Mouse (Mus musculus) retina, embryonic 14.5 days (tissue): ENCODE results near the gene Abi3bp.

Experiments
- DNase-seq: peaks from one replicate; pipeline ENCODE4 v3.0.0-alpha.2; 2015; ENCODE audit warnings: low spot score

The Abi3bp gene

DNA sequence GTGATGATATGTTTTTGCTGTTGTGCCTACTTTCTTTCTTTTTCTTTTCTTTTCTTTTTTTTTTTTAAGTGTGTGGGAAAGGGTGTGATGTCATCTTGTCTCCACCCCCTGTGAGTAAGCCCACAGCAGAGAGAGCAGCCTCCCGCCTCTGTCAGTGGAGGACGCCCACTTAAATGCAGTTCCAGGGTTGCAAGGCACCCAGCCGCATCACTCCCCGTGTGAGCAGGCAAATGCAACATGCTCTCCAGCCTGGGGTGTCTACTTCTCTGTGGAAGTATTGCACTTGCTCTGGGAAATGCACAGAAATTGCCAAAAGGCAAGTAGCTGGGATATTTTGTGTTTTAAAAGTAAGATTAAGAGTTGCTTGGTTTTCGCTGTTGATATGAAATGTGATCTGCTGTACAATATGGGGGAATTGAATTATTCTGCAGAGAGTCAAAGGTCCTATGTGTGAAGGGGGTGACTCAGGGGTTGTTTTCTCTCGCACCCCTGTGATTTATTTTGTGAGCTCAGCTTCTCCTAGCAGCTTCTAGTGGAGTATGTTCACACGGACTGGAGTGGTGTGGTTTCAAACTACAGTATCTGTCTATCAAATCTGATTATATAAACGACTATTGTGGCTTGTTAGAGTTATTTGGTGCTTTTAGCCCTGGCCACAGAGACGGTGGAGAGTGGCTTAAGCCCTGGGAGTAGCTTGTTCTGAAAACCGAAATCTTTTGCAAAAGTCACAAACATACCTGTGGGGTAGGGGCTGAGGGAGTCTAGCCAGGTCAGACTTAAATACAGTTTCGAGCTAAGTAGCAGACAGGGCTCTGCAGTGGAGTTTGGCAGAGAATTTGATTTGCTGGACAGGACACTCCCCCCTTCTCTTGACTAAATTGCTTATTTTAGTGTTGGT, at the start of gene Abi3bp:
Gene Abi3bp, plus strand, starts transcription at position 202 of the 898 bp plus-strand sequence.
- DNase-seq: no peak

GRCm38 (mm10) chr16:56435293-56436185, 42.1 kb upstream of the Abi3bp start:
- no peak for DNase-seq

- no peak for DNase-seq
These were observed 37.4 kb upstream of the Abi3bp start for GRCm38 (mm10) chr16:56440243-56440642.

DNA sequence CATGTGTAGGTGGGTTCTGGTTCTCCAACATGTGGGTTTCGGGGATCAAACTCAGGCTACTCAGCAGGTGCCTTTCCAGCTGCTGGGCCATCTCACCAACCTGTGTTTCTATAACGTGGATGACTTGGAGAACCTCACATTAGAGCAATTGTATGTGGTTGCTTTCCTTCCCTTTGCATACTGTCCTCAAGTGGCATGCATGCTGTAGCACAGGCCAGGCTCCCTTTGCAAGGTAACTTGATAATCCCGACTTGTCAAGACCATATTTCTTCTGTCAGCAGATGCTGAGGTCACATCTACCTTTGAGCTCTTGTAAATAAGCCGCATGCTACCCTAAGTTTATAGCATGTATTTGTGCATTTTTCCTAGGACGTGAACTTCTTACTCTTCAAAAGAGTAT, 36.6 kb upstream of the Abi3bp start:
- DNase-seq: no peak

DNA sequence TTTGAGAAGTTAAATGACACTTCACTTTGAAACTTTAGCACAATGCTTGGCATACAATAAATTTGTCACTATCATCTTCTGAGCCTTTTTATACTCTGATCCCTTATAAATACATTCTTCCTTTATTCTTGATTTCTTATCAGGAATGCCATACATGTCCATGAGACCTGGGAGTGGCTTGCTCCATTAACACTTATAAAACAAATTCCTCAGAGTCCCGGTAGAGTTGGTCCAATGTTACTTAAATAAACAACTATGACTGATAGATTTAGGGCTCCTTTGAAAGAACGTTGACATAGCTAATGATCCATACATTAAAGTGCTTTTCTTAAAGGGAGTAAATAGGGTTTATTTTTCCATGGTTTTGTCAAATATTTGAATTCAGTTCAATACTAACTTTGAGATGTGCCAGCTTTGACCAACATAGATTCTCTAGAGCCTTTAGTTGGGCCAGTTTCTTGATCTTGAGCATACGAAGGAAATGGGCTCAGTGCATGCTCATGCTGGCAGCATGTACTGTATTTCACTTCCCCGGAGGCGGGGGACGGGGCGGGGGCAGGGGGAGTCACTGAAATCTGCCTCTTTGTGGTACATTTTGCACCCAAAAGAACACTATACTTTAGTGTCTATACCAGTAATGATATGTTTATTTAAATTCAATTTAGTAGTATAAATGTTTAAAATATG, 35.9 kb upstream of the Abi3bp start:
- DNase-seq: no peak

GRCm38 (mm10) chr16:56451482-56451881, 26.2 kb upstream of the Abi3bp start:
- DNase-seq: no peak

DNA sequence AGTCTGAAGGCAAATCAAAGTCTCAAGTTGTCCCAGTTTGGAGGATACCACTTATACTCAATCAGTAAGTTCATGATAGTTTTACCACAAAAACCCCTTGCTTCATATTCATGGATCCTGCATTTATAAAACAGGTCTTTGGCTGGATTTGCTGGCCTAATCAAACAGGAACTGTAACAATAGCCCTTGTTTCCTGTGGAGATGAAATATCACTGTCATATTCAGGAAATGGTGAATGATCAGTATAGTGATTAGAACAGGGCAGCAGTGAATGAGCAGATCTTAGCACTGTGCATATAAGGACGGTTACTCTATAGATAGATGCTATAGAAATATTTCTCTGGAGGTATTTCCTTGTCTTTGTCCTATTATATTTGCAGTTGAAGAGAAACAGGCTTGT, 25.8 kb upstream of the Abi3bp start:
- no peak for DNase-seq

DNA sequence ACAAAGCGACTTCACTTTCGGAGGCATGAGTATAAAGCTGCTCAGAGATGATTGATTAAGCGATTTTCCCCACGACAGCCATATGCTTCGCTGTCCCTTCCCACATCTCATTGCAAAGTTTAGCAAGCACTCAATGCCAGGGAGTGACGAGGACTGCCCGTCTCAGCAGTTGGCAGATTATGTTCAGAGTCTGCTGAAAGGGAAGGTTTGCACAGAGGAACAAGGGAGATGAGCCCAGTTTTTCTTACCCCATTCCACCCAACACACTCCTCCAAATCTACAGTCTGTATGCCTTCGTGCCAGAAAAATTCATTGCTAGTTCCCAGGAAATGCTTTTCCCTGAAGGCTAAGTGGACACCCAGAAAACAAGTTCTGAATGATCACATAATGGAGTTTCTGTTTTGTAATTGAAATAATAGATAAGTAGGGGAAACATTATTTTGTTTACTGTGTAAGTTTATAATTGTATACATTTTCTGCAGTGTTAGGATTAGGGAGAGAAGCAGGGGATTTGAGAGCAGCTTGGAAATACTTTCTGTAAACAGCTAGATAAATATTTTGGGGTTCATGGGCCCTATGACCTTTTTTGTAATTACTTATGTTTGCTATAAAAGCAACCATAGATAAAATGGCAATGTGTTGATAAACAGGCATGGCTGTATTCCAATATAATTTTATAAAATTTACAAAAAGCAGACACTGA, 19.5 kb upstream of the Abi3bp start:
- DNase-seq: no peak

DNA sequence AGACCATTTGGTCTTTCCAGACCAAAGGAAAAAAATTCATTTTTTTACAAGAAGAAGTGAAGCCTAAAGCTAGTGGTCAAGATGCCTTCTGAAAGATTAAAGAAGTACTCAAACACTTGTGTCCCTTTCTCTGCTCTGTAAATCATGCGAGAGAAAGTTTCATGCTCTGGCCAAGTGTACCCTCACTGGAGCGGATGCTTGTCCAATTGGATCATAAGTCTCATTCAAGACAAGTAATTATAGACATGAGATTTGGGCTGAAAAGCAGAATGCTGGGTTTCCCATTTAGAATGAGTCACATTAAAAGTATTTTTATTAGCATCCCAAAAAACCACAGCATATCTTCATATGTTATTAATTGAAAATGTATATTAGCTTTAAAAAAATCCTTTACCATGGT, 4.5 kb upstream of the Abi3bp start:
- DNase-seq: no peak

DNA sequence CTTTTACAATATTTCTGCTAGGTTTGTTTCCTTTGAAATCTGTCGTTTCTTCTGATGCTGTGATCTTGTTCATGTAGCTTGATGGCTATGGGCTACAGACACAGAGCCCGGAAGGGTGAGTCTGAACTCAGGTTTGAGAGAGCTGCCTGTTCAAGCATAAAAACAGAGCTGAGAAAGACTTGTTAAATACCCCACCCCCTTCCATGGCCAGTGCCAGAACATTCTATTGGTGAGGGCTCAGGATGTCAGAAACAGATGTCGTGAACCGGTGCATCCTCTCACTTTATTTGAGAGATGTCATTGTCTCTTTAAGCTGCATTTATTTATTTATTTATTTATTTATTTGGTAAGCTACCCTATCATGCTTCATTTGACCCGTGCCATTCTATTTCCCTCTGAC, 2.0 kb upstream of the Abi3bp start:
- no peak for DNase-seq

DNA sequence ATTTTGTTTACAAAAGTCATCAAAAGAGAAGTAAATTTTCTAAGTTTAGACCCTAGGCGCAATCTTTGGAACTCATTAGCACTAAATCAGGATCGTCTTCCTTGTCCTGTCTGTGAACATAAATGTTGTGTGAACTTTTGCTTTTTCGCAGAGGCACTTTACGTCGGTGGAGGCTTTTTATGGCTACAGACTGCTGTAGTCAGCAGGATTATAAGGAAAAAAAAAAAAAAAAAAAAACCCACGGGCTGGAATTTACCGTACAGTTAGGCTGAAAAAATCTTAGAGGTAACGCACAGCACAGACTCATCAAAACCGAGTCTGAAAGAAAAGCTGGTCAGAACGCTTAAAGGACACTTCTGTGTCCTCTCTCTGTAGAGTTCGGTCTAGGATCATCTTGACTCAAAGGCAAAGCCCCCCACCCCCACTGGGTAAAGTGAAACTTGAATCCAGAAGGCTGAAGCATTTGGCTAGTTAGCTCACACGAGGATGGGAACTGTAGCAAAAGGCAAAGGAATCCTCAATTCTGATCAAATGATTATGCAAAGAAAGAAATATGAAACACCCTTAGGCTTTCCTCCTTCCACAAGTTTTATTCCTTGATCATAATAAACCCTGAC, 1.0 kb downstream of the Abi3bp start:
- no peak for DNase-seq

DNA sequence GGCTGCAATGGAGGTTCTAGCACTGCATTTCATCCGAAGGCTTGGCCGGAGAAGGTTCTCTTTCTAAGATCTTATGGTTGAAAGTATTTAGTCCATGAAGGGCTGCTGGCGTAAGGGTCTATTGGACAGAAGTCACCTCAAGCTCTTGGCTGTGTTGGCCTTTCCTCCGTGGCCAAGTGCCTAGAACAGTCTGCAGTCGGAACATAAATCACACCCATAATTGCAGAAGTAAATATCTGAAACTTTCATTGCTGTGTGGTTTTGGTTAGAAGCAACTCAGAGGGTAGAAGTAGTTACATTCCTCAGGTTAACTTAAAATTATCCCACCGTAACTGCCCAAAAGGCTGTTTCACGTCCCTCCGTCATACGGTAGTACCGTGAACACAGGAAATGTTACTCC, 5.8 kb downstream of the Abi3bp start:
- no peak for DNase-seq

DNA sequence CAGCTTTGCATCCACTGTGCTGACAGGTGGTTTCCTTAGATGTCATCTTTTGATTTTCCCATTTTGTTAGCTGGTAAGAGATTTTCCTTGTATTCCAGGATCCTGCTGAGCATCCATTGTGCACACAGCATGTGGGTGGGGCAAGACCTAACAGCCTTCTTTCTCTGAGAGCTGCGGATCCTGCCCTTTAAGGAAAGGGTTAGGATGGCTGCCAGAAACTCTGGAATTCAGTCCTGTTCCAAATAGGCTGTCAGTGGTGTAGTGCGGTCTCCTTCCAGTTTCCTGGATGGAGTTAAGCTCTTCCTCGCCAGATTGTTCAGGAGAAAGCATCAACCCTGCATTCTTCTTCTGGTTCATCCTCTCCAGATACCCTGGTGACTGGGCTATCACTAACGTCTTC, 8.8 kb downstream of the Abi3bp start:
- no peak for DNase-seq

- no peak for DNase-seq
These were observed 13.2 kb downstream of the Abi3bp start for GRCm38 (mm10) chr16:56490861-56491260.

GRCm38 (mm10) chr16:56495266-56495665, 17.6 kb downstream of the Abi3bp start:
- no peak for DNase-seq

DNA sequence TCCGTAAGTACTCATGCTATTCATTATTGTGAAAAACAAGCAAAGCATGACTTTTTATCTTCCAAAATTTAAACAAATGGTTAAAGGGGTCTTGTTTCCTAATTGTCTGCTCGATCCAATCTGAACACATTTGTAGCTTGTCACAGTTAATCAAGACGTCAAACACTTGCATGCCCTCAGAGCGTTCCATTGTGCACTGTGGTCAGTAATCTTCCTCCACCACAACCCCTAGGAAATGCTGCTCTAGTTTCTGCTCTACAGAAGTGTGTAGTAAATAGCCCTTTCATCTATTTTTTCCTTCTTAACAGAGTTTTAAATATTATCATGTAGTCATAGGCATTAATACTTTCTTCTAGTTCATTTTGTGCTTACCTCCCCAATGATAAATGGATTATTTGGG, 19.1 kb downstream of the Abi3bp start:
- DNase-seq: no peak

- DNase-seq: no peak
These were observed 21.0 kb downstream of the Abi3bp start for GRCm38 (mm10) chr16:56498680-56499079.

- DNase-seq: no peak
These were observed 22.8 kb downstream of the Abi3bp start for GRCm38 (mm10) chr16:56500441-56500840.

DNA sequence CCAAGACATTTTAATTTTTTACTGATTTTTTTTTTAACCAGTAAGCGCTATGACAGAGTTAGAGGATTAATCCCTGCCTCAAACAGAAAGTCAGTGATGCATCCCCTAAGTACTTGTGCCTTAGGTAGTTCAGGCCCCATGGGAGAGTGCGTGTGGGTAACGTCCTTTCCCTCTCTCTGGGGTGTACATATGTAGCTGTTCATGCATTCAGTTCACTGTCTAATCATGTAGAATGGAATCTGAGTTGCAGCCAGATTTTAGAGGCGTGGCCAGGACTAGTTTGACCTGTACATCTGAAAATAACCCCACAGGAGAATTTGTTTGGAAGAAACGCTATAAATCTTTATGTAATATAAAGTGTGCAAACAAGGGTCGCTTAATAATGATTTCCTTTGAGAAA, 23.4 kb downstream of the Abi3bp start:
- DNase-seq: peak; percentile 16

- DNase-seq: no peak
These were observed 23.8 kb downstream of the Abi3bp start for GRCm38 (mm10) chr16:56501513-56501912.

DNA sequence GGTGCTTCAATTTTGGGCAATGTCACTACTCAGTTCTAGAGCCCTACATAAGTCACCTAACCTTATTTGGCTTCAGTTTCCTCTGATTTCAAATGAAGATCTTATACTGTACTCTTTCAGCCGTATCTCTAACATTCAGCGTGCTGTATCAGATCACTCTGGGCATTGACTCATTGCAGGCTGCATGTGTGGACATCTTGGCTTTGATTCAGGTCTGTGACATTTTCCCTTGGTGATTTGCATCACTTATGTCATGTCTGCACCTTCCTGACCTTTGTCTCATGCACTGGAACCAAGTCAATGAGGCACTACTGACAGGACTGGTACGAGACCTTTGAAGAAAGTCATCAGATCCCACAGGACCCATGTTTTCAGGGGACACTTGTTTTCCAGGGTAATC, 24.5 kb downstream of the Abi3bp start:
- DNase-seq: no peak
